Mouse (Mus musculus) stomach, postnatal 0 days (tissue): ENCODE results near the gene Gsc.

Experiments used
- CTCF ChIP-seq: IDR thresholded peaks from 2 replicates; pipeline ENCODE4 v1.5.1; 2016; ENCODE audit warnings: antibody characterized with exemption, low read depth, mild to moderate bottlenecking, moderate library complexity
- EP300 ChIP-seq: optimal IDR thresholded peaks from 2 replicates; pipeline ENCODE3; 2016; ENCODE audit warnings: antibody characterized with exemption

DNA sequence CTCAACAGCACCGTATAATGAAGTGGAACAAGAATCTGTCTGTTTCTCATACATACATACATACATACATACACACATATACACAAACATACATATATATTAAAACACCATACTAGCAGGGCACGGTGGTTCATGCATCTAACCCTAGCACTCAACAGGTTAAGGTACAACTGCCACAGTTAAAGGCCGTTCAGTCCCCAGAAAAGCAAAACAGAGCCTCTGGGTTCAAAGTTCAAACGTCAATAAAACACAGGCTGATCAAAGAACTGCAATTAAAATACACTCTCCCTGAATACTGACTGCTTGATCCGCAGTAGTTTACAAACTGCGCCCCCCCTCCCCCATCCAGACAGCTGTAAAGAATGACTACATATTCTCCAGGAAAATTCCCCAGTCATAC lies 5.8 kb downstream of the Gsc start:
- TF ChIP-seq CTCF, result no peak
- TF ChIP-seq EP300, result no peak
